Mouse (Mus musculus): ENCODE measurements around the gene BC051665.

Gene BC051665

GRCm38 (mm10) chr13:60786264-60786663 lies at the start of gene BC051665:
Gene BC051665 (minus strand): TSS chr13:60786364.
- in situ Hi-C loops (cut with MboI; ENCODE audit: unreplicated experiment in 2 of 2) = loop anchor here in 1 of 2 experiments (10.0 kb wide), 1 partner anchor 61 kb away; no protein-coding TSS in a partner anchor

- in situ Hi-C loops (cut with MboI; ENCODE audit: unreplicated experiment in 2 of 2) = loop anchor here (5.0 to 10.0 kb wide), 2 partner anchors 416 to 419 kb away; no protein-coding TSS in a partner anchor
Measured at GRCm38 (mm10) chr13:60826052-60826451, 39.9 kb upstream of the BC051665 start.

- in situ Hi-C loops (cut with MboI; ENCODE audit: unreplicated experiment in 2 of 2) = loop anchor here in 1 of 2 experiments (10.0 kb wide), 1 partner anchor 424 kb away; no protein-coding TSS in a partner anchor
Measured at GRCm38 (mm10) chr13:60820486-60821175, 34.5 kb upstream of the BC051665 start.

GRCm38 (mm10) chr13:60819469-60819868 lies 33.3 kb upstream of the BC051665 start:
- in situ Hi-C loops (cut with MboI; ENCODE audit: unreplicated experiment in 2 of 2) = no loop called here

- in situ Hi-C loops (cut with MboI; ENCODE audit: unreplicated experiment in 2 of 2) = no loop called here
Measured at GRCm38 (mm10) chr13:60813722-60814121, 27.6 kb upstream of the BC051665 start.

GRCm38 (mm10) chr13:60812768-60813167 lies 26.6 kb upstream of the BC051665 start:
- in situ Hi-C loops (cut with MboI; ENCODE audit: unreplicated experiment in 2 of 2) = no loop called here

GRCm38 (mm10) chr13:60809690-60810089 lies 23.5 kb upstream of the BC051665 start:
- in situ Hi-C loops (cut with MboI; ENCODE audit: unreplicated experiment in 2 of 2) = no loop called here

GRCm38 (mm10) chr13:60802749-60803148 lies 16.6 kb upstream of the BC051665 start, which contains the start of gene Ctsll3:
Gene Ctsll3 (minus strand): TSS chr13:60802849.
- in situ Hi-C loops (cut with MboI; ENCODE audit: unreplicated experiment in 2 of 2) = no loop called here

- in situ Hi-C loops (cut with MboI; ENCODE audit: unreplicated experiment in 2 of 2) = loop anchor here in 1 of 2 experiments (10.0 kb wide), 1 partner anchor 65 kb away; no protein-coding TSS in a partner anchor
Measured at GRCm38 (mm10) chr13:60789466-60789865, 3.3 kb upstream of the BC051665 start.

GRCm38 (mm10) chr13:60783301-60783700 lies 2.9 kb downstream of the BC051665 start:
- in situ Hi-C loops (cut with MboI; ENCODE audit: unreplicated experiment in 2 of 2) = loop anchor here in 1 of 2 experiments (10.0 kb wide), 1 partner anchor 58 kb away; no protein-coding TSS in a partner anchor

GRCm38 (mm10) chr13:60780534-60780933 lies 5.6 kb downstream of the BC051665 start:
- in situ Hi-C loops (cut with MboI; ENCODE audit: unreplicated experiment in 2 of 2) = loop anchor here in 1 of 2 experiments (10.0 kb wide), 1 partner anchor 56 kb away; no protein-coding TSS in a partner anchor

- in situ Hi-C loops (cut with MboI; ENCODE audit: unreplicated experiment in 2 of 2) = no loop called here
Measured at GRCm38 (mm10) chr13:60761161-60761560, 25.0 kb downstream of the BC051665 start.

- in situ Hi-C loops (cut with MboI; ENCODE audit: unreplicated experiment in 2 of 2) = no loop called here
Measured at GRCm38 (mm10) chr13:60760392-60760791, 25.8 kb downstream of the BC051665 start.

- in situ Hi-C loops (cut with MboI; ENCODE audit: unreplicated experiment in 2 of 2) = no loop called here
Measured at GRCm38 (mm10) chr13:60759136-60759535, 27.0 kb downstream of the BC051665 start.

- in situ Hi-C loops (cut with MboI; ENCODE audit: unreplicated experiment in 2 of 2) = no loop called here
Measured at GRCm38 (mm10) chr13:60757292-60757691, 28.9 kb downstream of the BC051665 start.

- in situ Hi-C loops (cut with MboI; ENCODE audit: unreplicated experiment in 2 of 2) = no loop called here
Measured at GRCm38 (mm10) chr13:60755251-60755650, 30.9 kb downstream of the BC051665 start.

GRCm38 (mm10) chr13:60753216-60753615 lies 32.9 kb downstream of the BC051665 start:
- in situ Hi-C loops (cut with MboI; ENCODE audit: unreplicated experiment in 2 of 2) = no loop called here

- in situ Hi-C loops (cut with MboI; ENCODE audit: unreplicated experiment in 2 of 2) = no loop called here
Measured at GRCm38 (mm10) chr13:60750930-60751329, 35.2 kb downstream of the BC051665 start.

GRCm38 (mm10) chr13:60748556-60748955 lies 37.6 kb downstream of the BC051665 start:
- in situ Hi-C loops (cut with MboI; ENCODE audit: unreplicated experiment in 2 of 2) = loop anchor here (5.0 to 25.0 kb wide), 4 partner anchors 494 to 1011 kb away; partner anchors contain the start of genes 1700014D04Rik (in 1 of the 2) and Spata31d1d (in 1 of the 2)

- in situ Hi-C loops (cut with MboI; ENCODE audit: unreplicated experiment in 2 of 2) = loop anchor here (5.0 to 25.0 kb wide), 4 partner anchors 495 to 1010 kb away; partner anchors contain the start of genes 1700014D04Rik (in 1 of the 2) and Spata31d1d (in 1 of the 2)
Measured at GRCm38 (mm10) chr13:60747201-60747600, 39.0 kb downstream of the BC051665 start.

- in situ Hi-C loops (cut with MboI; ENCODE audit: unreplicated experiment in 2 of 2) = loop anchor here (5.0 to 25.0 kb wide), 4 partner anchors 496 to 1009 kb away; partner anchors contain the start of genes 1700014D04Rik (in 1 of the 2) and Spata31d1d (in 1 of the 2)
Measured at GRCm38 (mm10) chr13:60746271-60746670, 39.9 kb downstream of the BC051665 start.

All from v-Abl transformed pro-B cells (cell line).